Mouse (Mus musculus): ENCODE results near the gene Abcb7.

- no peak for TF ChIP-seq CTCF (IDR thresholded peaks at IDR 0.05; ENCODE audit: low read depth, low read length)
- no peak for TF ChIP-seq POLR2A (IDR thresholded peaks at IDR 0.05; ENCODE audit: borderline replicate concordance, low read depth, low read length)
These were observed 19.8 kb upstream of the Abcb7 start for GRCm38 (mm10) chrX:104433456-104433855.

Data from bone marrow macrophage, adult 2 months (primary cell).